Mouse (Mus musculus) ovary, postnatal 14 days (tissue): ENCODE results near the gene Nr1i3.

Source experiments
- DNase-seq: peaks from one replicate; pipeline ENCODE4 v3.0.0; 2022; ENCODE audit warnings: low spot score

Gene Nr1i3

DNA sequence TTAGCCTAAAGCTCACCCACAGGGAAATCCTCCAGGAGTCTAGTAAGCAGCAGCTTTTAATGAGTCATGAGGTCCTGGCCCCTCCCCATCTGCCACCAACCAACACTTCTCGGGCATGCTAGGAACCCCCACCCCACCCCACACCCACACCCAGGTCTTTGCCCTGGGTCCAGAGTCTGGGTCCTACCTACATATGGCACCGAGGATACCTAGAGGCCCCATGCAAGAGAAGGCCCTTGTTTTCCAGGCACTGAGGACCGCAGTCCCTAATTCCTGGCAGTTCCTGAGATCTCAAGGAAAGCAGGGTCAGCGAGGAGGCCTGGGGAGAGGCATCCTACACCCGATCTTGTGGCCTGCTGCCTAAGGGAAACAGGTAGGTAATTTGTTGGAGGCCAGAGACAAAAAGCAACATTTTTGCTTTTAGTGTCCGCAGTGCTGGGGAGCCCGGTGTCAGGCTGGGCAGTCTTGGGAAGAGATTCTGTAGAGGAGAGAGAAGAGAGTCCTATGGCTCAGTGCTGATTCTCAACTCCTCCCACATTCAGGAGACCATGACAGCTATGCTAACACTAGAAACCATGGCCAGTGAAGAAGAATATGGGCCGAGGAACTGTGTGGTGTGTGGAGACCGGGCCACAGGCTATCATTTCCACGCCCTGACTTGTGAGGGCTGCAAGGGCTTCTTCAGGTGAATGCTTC lies at the start of gene Nr1i3:
Gene Nr1i3, plus strand, starts transcription at position 170 of the 696 bp plus-strand sequence.
- no peak for DNase-seq

DNA sequence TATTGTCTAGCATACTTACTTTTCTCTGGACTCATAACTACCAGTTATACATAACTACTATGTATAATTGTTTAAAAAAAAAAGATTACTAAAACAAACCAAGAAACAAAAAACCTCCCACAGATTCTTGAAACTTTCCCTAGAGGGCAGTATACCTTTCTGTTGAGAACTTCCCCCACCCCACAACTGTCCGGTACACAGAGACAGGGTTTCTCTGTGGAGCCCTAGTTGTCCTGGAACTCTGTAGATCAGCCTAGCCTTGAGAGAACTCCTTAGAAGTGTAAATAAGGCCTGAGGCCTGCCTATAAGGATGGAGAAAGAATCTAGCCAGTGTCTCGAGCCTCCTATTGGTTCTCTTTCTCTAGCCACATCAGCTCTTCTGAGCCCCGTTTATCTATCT lies 49.5 kb upstream of the Nr1i3 start:
- DNase-seq = no peak

DNA sequence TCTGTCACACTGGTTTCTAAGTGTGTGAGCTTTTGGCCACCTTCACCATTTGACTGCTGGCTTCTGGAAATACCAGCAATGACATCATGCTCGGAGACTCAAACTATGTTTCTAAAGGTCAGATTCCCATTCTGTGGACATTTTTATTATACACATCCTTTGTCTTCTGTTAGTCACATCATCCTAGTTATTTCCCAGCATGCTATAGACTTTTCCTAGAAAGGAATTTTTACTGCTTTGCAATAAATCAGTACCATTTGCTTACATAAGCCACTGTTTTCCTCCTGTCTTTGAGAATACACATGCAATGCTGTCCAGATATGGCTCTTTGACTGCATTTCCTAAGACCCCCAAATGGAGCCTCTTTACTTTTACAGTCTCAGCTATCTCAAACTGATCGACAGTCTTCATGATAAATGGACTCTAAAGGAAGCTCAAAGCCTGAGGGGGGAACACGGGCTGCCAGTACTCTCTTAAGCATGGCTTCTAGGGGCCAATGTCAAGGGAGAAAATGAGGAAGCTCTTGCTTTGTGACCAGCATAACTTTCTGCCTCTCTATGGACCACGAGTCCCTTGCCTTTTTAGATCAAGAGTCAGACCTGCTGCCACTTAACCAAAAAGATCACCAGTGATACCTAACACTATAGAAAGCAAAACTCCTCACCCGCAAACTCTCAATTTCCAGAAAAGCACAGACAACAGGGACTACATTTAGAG lies 48.0 kb upstream of the Nr1i3 start:
- DNase-seq = no peak

DNA sequence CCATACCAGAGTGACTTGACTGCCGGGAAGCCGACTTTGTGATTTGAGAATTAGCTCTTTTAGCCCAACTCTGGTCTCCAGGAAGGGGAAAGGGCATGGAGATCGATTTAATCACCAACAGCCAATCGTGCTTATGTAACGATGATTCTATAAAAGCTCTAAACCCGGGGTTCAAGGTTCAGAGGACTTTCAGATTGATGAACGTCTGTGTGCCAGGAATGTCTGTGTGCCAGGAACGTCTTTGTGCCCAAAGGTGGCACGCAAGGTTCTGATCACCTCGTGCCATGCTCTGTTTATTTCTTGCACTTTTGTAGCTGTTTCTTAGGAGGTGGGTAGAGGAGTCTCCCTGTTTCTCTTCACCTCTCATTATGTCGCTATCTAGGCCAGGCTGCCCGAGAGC lies 44.9 kb upstream of the Nr1i3 start:
- DNase-seq = no peak

DNA sequence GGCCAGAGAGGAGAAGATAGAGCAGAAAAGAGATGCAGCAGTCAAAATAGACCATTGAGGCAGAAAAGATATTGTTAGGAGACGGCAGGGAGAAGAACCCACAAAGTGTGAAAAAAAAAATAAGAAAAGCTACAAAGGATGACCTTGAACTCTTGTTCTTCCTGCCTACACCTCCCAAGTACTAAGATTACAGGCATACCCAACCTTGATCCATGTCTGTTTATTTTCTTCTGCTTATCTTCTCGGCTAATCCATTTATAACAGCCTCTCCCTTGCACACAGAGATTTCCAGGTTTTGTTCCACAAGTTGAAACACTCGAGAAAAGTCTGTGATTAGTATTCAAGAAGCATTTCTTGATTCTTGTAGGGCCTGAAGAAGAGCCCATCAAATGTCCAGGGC lies 43.9 kb upstream of the Nr1i3 start:
- no peak for DNase-seq

DNA sequence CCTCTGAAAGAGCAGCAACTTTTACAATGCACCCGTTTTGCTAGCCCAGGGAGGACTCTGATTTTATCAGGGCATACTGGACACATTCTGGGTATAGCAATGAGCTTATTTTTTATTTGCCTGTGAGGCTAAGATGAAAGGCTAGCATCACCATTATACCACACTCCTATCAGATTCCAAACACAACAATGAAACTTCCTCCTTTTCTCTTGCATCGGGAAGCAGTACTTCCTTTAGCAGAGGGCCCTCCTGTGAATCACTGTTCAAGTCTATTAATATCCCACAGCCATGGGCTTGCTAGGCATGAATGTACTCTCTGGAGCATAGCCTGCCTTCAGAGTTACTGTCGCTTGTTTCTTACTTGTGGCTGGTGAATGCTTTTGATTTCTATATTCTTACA lies 42.6 kb upstream of the Nr1i3 start:
- DNase-seq = no peak

DNA sequence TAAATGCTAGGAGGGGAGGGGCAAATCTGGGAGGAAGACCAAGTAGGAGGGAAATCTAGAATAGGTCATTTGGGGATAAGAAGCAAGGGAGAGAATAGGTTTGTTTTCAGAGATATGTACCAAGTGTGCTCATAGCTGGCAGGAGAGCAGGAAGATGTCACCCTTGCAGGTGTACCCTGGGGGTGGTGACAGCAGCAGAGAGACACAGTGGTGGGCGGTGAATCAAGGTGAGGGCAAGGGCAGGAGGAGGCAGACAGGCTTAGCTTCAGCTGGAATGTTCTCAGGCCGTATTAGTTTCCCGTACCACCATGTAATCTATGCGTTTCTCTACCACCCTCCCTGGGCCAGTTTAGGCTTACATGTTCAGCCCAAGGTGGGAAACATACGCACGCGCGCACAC lies 41.0 kb upstream of the Nr1i3 start:
- DNase-seq = no peak

DNA sequence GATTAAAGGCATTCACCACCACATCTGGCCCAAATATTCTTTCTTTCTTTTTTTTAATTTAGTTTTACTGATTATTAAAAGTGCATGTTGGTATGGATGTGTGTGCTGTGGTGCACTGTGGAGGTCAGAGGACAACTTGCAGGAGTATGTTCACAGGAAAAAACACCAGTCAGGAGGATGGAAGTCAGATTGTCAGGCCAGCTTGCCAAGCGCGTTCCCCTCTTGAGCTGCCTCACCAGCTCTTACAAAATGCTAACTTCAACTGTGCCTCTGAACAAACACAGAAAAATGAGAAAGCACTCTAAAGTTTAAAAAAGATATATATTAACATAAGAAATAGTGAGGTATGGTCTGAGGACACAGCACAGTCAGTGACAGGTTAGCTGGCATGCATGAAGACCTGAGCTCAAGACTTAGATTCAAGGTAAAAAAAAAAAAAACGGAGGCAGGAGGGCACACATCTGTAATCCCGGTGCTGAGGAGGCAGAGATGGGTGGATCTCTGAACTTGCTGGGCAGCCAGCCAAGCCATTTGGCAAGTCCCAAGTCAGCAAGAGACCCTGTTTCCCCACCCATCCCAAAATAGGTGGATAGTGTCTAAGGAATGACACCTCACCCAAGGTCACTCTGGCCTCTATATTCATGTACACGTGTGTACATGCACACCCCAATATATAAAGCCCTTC lies 34.1 kb upstream of the Nr1i3 start:
- no peak for DNase-seq

DNA sequence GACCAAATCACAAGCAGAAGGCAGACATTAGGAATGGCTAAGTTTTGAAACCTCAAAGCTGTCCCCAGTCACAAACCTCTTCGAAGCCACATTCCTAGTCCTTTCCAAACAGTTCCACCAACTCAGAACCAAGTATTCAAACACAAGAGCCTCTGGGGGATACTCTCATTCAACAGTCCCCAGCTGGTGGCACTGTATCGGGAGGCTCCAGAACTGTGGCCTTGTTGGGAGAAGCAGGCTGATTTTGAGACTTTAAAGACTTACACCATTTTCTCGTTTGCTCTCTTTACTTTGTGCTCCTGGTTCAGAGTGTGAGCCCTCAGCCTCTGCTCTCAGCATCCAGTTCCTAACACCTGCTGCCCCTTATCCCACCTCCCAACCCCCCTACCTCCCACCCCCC lies 30.7 kb upstream of the Nr1i3 start:
- DNase-seq = no peak

DNA sequence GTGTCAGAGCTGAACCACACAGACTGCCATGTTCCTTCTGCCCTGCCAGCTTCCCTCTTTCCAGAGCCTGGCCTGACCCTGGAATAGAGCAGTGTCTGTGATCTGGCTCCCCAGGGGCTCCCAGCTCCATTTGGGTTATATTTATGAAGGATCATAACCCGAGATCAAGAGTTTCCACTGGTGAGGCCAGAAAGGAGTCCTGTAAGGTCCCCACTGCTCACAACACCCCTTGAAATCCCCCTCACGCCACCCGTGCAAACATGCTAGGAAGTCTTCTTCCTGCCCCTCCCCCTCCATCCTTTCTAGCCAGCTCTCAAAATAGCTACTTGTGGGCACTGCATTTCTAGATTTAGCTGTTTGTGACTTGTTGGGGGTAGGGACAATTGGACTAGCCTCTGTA lies 30.1 kb upstream of the Nr1i3 start:
- no peak for DNase-seq

DNA sequence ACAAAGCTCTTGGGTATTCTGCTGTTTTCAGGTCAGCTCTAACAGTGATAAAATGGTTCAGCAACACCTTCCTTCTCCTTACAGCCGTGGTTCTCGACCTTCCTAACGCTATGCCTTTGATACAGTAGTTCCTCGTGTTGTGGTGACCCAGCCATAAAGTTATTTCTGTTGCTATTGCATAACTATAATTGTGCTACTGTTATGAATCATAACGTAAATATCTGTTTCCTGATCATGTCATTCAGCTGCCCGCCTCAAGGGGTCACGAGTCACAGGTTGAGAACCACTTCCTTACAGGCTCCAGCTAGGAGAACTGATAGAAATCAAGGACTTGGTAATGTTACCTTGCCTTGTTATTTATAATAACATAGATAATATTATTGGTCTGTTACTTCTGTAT lies 29.5 kb upstream of the Nr1i3 start:
- no peak for DNase-seq

DNA sequence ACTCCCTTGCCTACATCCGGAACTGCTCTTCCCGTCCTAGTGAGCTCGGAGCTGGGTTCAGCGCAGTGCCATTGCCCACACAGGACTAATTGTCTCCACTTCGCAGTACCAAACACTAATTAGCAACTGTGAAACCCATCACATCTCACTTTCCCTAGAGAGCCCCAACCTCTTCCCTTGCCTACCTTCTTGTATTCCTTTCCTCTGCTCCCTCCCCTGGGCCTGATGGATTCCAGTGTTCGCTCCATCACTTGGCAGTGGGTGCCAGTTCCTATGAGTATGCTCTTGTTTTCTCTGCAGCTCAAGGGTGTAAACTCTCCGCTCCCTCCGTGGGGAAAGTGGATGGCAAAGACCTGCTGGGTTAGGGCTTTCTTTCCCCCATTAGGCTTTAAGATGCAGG lies 28.1 kb upstream of the Nr1i3 start:
- no peak for DNase-seq

DNA sequence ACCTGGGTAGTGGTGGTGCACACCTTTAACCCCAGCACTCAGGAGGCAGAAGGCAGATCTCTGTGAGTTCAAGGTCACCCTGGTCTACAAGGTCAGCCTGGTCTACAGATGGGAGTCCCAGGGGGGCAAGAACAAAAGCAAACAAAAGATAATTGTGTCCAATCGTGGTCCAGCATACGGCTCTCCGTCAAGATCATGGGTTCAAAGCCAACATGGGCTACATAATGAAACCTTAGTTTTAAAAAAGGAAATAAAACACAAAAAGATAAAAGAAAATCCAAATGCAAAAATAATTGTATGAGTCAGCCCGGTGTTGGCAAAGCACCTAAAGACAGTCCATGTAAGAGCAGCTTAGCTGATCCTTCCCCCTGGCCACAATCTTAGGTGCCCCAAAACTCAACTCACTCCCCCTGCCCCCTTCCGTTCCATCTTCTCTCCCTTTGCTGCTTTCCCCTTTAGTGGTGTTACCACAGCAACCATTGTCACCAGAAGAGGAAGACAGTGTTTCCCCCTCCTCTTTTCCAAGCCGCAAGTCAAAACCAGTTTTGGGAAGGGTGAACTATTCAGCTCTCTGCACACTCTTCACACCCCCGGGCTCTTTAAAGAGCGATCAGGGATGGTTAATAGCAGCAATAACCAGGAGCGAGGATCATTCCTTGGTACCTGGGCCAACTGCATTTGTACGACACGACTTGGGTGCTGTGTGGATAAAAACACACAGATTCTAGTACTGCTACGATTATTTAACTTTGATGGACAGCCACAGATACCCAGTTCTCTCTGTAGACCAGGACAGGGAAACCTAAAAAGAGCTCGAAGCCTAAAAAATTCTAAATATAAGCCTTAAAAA lies 25.7 kb upstream of the Nr1i3 start:
- DNase-seq = no peak

DNA sequence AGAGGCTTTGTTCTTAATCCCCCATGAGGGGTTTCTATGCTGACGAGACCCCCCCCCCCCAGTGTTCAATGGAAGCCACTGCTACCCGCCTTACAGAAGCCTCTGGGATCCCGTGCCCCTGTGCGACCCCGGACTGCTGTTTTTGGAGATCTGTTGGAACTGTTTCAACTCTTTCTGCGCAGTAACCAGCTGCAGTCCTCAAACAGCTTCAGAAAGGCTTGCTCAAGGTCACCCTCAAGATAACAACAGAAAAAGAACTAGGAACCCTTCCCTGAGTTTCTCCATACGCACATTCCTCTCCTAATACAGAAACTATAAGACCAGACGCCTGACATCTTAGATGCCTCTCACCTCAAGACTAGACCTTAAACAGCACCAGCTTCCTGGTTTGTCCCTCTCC lies 24.7 kb upstream of the Nr1i3 start:
- DNase-seq = no peak

DNA sequence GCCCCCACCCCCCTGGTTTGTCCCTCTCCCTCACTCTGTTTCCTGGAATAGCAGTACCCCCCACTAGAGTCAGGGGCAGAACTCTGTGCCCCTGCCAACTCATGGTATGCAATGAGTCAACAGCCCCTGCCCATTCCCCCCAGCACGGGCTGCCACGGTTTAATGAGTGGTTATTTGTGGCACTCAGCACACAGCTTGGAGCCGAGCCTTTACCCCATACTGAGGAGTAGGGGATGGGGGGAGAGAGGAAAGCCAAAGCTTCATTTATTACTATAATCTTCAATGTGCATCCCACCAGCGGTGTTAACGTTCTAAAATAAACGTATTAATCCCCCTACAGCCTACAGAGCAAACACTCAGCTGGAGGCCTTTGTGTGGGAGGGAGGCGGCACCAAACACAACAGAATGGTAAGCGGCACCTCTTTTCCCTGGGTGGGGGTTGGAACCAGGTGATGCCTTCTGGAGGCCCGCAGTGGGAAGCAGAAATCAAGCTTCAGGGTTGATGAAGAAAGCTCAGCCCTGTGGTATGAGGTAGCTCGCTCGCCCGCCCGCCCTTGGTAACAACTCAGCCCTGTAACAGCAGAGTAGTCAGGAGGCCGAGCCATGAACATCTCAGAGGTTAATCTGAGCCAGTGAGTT lies 24.2 kb upstream of the Nr1i3 start:
- no peak for DNase-seq

DNA sequence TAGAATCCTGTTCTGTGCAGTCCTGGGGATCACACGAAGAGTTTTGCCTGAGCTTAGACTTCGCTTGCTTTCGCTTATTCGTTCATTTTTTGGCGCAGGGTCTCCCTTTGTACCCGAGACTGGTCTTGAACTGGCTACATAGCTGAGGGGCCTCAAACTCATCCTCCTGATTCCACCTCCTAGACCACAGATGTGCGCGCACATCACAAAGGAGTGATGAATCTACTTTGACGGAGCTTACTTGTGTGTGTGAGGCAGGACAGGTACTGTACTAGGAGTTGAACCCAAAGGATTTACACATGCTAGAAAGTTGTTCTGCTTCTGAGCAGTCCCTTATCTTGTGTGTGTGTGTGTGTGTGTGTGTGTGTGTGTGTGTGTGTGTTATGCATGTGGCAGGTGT lies 22.9 kb upstream of the Nr1i3 start:
- no peak for DNase-seq

DNA sequence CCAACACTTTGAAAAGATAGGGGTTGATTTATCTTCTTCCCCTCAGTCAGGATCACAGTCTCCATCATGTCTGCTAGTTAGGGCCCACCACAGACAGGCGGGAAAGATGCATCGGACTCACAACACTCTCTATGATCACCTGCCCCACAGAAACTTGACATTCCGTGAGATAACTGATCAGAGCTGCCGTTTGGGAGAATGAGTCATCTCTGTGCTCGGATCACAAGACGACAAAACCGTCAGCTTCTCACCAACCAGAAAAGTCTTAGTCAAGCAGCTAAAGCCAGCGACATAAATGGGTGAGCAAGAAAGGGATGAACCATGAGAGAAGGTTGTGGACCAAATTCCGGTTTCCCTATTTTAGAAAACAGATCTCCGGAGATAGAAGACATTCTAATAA lies 21.5 kb upstream of the Nr1i3 start:
- DNase-seq = no peak

DNA sequence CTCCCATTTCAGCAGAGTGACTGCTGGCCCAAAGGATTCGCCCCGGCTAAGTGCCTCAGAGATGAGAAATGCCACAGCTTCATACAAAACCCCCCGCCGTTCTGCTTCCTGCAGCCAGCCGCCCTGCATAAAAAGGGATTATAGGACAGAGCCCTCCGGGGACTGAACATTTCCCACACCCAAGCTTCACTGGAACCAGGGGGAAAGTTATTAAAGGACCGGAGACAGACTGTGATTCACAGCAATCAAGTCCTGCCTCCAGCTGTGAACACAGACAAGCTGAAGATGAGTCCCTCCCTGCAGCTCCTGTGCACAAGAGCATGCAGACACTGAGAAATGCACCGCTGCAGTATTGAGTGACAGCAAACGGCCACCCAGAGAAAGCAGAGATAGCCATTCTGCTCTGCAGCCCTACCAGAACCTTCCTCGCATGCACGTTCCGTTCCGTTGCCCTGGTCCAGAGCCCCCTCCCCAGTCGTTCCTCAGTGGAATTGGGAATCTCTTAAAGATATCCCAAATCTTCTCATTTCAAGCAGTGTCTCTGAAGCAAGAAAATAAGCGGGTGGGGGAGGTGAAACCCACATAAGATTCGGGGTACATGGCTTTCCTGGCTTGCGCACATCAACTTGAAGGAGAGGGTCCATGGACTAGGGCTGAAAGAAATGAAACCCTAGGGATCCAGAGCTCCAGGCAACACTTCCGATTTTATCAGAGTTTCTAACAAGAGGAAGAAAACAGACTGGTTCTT lies 20.5 kb upstream of the Nr1i3 start:
- no peak for DNase-seq

DNA sequence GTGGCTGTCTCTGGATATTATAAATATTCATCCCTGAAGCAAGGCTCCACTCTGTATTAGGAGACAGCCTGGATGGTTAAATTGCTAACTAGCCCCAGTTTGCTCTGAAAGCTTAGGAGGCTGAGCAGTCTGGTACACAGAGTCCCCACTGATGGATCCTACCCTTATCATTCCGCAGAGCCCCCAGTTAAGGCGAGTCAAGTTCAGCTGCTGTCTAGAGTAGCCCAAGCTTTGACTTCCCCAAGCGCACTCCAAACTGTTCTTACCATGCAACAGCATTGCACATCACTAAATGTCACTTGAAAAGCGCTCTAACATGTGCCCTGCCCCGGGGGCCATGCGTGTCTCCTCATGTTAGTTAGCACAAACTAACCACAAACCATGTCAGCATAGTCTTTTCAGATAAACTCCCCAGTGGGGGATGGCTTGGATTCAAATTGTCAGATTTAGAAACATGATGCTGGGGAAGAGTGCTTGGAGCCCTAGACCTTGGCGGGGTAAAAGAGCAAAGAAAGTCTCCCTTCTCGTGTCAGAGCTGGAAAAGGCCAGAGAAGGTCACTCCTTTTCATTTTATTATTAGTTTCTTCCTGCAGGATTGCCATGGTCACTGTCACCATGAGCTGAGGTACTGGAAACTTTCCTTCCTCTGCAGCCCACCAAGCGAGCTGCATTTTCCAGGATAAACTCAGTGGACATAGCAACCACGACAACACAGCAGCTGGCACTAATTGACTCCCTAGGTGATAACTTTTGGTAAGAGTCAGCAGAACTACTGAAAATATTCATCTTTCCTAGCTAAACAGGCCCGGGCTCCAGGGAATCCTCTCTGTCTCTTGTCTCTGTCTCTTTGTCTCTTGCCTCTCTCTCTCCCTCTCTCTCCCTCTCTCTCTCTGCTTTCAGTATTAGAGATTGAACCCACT lies 19.6 kb upstream of the Nr1i3 start:
- no peak for DNase-seq
